Mouse (Mus musculus) MEL (cell line): ENCODE measurements at regions not wholly inside any gene's neighbourhood (a gene's known extent, or its start where the extent isn't known, plus 50 kb on each side); places are given as distances from the start of the nearest gene placed in this dataset.

ENCODE experiments used
- DNase-seq: peaks from one replicate; pipeline ENCODE4 v3.0.0; 2011; ENCODE audit warnings: low read depth, low spot score
- H3K27ac ChIP-seq: 2 replicates; pipeline ENCODE4 v1.5.1; 2012; ENCODE audit warnings: low read depth, mild to moderate bottlenecking, control low read depth, low read length, moderate library complexity; ENCODE audit not compliant: control insufficient read depth
- H3K27me3 ChIP-seq, 2 experiments: fragments of 150-350 bp in 1 of 2; sonication (generic) in 1 of 2; 2 replicates each; pipeline ENCODE4 v1.6.1; 2012; ENCODE audit warnings: low read length in 2 of 2, mild to moderate bottlenecking in 2 of 2, improper control_type of control experiment in 1 of 2, moderate library complexity in 1 of 2; ENCODE audit not compliant: insufficient read depth in 2 of 2, control insufficient read depth in 1 of 2
- H3K36me3 ChIP-seq, 2 experiments: 2 replicates each; pipeline ENCODE4 v1.6.1; 2012 to 2014; ENCODE audit warnings: low read length in 2 of 2, improper control_type of control experiment in 1 of 2, inconsistent platforms in 1 of 2, mild to moderate bottlenecking in 1 of 2; ENCODE audit not compliant: insufficient read depth in 2 of 2, control insufficient read depth in 1 of 2
- H3K4me1 ChIP-seq, 2 experiments: fragments of 150-350 bp in 1 of 2; sonication (generic) in 1 of 2; 2 replicates each; pipeline ENCODE4 v1.6.1; 2012; ENCODE audit warnings: low read length in 2 of 2, improper control_type of control experiment in 1 of 2, mild to moderate bottlenecking in 1 of 2; ENCODE audit not compliant: insufficient read depth in 2 of 2, control insufficient read depth in 1 of 2
- H3K4me3 ChIP-seq, 2 experiments: fragments of 150-350 bp in 1 of 2; sonication (generic) in 1 of 2; 2 replicates each; pipeline ENCODE4 v1.5.1; 2012; ENCODE audit warnings: low read depth in 2 of 2, low read length in 2 of 2, mild to moderate bottlenecking in 2 of 2, moderate library complexity in 2 of 2, control low read depth in 1 of 2, improper control_type of control experiment in 1 of 2; ENCODE audit not compliant: control insufficient read depth in 1 of 2, insufficient read depth in 1 of 2
- H3K79me2 ChIP-seq: 2 replicates; pipeline ENCODE4 v1.6.1; 2012; ENCODE audit warnings: mild to moderate bottlenecking, low read length, moderate library complexity; ENCODE audit not compliant: control insufficient read depth, poor library complexity, insufficient read depth
- H3K9ac ChIP-seq: 2 replicates; pipeline ENCODE4 v1.6.1; 2012; ENCODE audit warnings: low read depth, mild to moderate bottlenecking, control low read depth, low read length, moderate library complexity; ENCODE audit not compliant: control insufficient read depth, poor library complexity, severe bottlenecking
- H3K9me3 ChIP-seq: fragments of 150-350 bp; sonication (generic); replicated peaks from 2 replicates; pipeline ENCODE4 v1.6.1; 2012; ENCODE audit warnings: mild to moderate bottlenecking, low read length, improper control_type of control experiment, moderate library complexity; ENCODE audit not compliant: insufficient read depth
- CTCF ChIP-seq, 3 experiments: IDR thresholded peaks in 2 of 3; conservative IDR thresholded peaks in 1 of 3; 2 replicates each; pipeline ENCODE4 v1.5.1; 2011 to 2012; ENCODE audit warnings: low read length in 3 of 3, low read depth in 2 of 3, mild to moderate bottlenecking in 2 of 3, improper control_type of control experiment in 1 of 3, inconsistent platforms in 1 of 3, mixed read lengths in 1 of 3, moderate library complexity in 1 of 3; ENCODE audit not compliant: control insufficient read depth in 1 of 3, insufficient read depth in 1 of 3, poor library complexity in 1 of 3, severe bottlenecking in 1 of 3
- ETS1 ChIP-seq: IDR thresholded peaks from 2 replicates; pipeline ENCODE4 v1.6.1; 2012; ENCODE audit warnings: low read depth, mild to moderate bottlenecking, inconsistent platforms, low read length, improper control_type of control experiment, moderate library complexity
- GABPA ChIP-seq: IDR thresholded peaks from 2 replicates; pipeline ENCODE4 v1.6.1; 2012; ENCODE audit warnings: low read depth, mild to moderate bottlenecking, inconsistent platforms, low read length, improper control_type of control experiment, moderate library complexity
- GATA1 ChIP-seq: IDR thresholded peaks from 2 replicates; pipeline ENCODE4 v1.6.1; 2011; ENCODE audit warnings: low read depth, low read length, improper control_type of control experiment
- JUND ChIP-seq: IDR thresholded peaks from 2 replicates; pipeline ENCODE4 v1.6.1; 2011; ENCODE audit warnings: low read depth, mild to moderate bottlenecking, improper control_type of control experiment, low read length
- KAT2A ChIP-seq: conservative IDR thresholded peaks from 2 replicates; pipeline ENCODE4 v1.6.1; 2012; ENCODE audit warnings: low read depth, low read length, improper control_type of control experiment, inconsistent platforms
- MEF2A ChIP-seq: IDR thresholded peaks from 2 replicates; pipeline ENCODE4 v1.6.1; 2014; ENCODE audit warnings: low read depth, mild to moderate bottlenecking, inconsistent platforms, low read length, improper control_type of control experiment; ENCODE audit not compliant: poor library complexity, insufficient replicate concordance, severe bottlenecking; ENCODE audit errors: extremely low read depth
- MXI1 ChIP-seq: IDR thresholded peaks from 2 replicates; pipeline ENCODE4 v1.6.1; 2011; ENCODE audit warnings: mild to moderate bottlenecking, low read depth, low read length, improper control_type of control experiment
- MYC ChIP-seq: IDR thresholded peaks from 2 replicates; pipeline ENCODE4 v1.6.1; 2011; ENCODE audit warnings: low read depth, mild to moderate bottlenecking, low read length, improper control_type of control experiment, moderate library complexity
- NELFE ChIP-seq: IDR thresholded peaks from 2 replicates; pipeline ENCODE4 v1.6.1; 2011; ENCODE audit warnings: low read depth, low read length, improper control_type of control experiment
- POLR2A ChIP-seq, 2 experiments: IDR thresholded peaks; 2 replicates each; pipeline ENCODE4 v1.6.1; 2011 to 2012; ENCODE audit warnings: low read length in 2 of 2, mild to moderate bottlenecking in 2 of 2, control low read depth in 1 of 2, improper control_type of control experiment in 1 of 2, low read depth in 1 of 2, moderate library complexity in 1 of 2; ENCODE audit not compliant: control insufficient read depth in 1 of 2, insufficient read depth in 1 of 2, poor library complexity in 1 of 2
- POLR2AphosphoS5 ChIP-seq: IDR thresholded peaks from 2 replicates; pipeline ENCODE4 v1.6.1; 2012; ENCODE audit warnings: low read depth, borderline replicate concordance, mild to moderate bottlenecking, inconsistent platforms, low read length, moderate library complexity, mixed read lengths
- RAD21 ChIP-seq: IDR thresholded peaks from 2 replicates; pipeline ENCODE4 v1.6.1; 2011; ENCODE audit warnings: mild to moderate bottlenecking, low read depth, low read length, improper control_type of control experiment
- RCOR1 ChIP-seq: IDR thresholded peaks from 2 replicates; pipeline ENCODE4 v1.6.1; 2012; ENCODE audit warnings: low read depth, mild to moderate bottlenecking, inconsistent platforms, low read length, improper control_type of control experiment
- TBP ChIP-seq: IDR thresholded peaks from 2 replicates; pipeline ENCODE4 v1.8.0; 2011; ENCODE audit warnings: low read depth, low read length, improper control_type of control experiment
- UBTF ChIP-seq: IDR thresholded peaks from 2 replicates; pipeline ENCODE4 v1.6.1; 2012; ENCODE audit warnings: low read depth, mild to moderate bottlenecking, inconsistent platforms, low read length, improper control_type of control experiment, moderate library complexity, borderline replicate concordance; ENCODE audit not compliant: insufficient read depth
- ZMIZ1 ChIP-seq: IDR thresholded peaks from 2 replicates; pipeline ENCODE4 v1.6.1; 2012; ENCODE audit warnings: low read depth, mild to moderate bottlenecking, inconsistent platforms, low read length, improper control_type of control experiment, moderate library complexity

DNA sequence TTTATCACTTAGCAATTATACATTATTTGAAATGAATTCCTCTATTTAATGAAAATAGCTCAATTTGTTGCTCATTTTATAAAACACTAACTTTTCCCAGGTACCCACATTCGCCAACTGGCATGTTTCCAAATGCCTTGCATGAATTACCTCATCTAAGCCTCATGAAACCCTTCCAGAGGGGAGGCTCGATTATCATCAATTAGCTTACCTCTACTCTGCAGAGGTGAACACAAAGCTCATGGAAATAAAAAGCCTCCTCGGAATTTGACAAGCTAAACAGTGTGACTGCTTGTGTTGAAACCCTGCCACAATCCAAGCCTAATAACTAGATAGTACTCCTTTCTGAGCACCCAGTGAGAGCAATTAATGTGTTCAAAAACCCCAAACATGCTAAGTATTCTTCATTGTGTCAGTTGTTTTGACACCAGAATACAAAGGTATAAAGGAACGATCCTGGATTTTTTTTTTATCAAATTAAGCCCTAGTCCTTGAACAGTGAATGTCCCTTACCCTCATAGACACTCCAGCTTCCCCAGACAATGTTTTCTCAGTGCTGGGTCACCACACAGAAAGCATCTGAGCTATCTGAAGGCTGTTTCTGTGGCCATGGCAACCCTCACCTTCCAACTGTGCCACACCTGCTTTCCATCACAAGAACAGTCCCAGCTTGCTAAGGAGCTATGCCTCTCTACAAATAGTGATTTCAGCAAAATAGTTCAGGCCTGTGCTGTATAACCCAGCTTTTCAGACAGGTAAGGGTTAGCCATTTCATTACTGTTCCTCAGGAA lies 530.4 kb downstream of the Rapgef2 start:
- H3K9ac ChIP-seq: no peak overlapping the region
- DNase-seq: no peak

DNA sequence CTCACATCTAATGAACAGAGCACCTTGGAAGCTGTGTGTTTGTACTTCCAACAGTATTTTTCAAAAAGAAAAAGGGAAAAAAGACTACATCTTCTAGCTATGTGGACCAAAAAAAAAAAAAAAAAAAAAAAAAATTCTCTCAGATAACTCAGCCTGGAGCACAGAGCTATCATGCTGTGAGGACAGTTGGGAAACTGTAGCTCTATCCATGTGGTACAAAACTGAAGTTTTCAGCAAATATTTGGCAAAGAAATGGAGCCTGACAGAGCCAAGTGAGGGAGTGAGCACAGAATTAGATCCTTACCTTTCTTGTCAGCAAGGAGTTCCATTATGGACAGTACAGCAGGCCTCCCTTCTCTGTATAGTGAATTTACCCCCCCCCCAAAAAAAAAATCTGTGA lies 550.2 kb downstream of the Rapgef2 start:
- Histone ChIP-seq H3K9ac (no peak overlapping the region), H3K4me3 (no peak overlapping the region)
- TF ChIP-seq POLR2A (IDR thresholded peaks at IDR 0.05; ENCODE audit: control insufficient read depth in 1 of 2, insufficient read depth in 1 of 2, low read depth in 1 of 2, low read length in 2 of 2, poor library complexity in 1 of 2) (no peak), ETS1 (no peak), JUND (no peak), CTCF (IDR thresholded peaks at IDR 0.05 in 2 of 3, conservative IDR thresholded peaks at IDR 0.05 in 1 of 3; ENCODE audit: control insufficient read depth in 1 of 3, insufficient read depth in 1 of 3, low read depth in 2 of 3, low read length in 3 of 3, poor library complexity in 1 of 3, severe bottlenecking in 1 of 3) (no peak), MEF2A (no peak), RCOR1 (no peak)

More for the DNA sequence above, 530.4 kb downstream of the Rapgef2 start:
- no peaks in the 10 kb centered on the region for H3K9me3 ChIP-seq
- no peak for TF ChIP-seq POLR2A (IDR thresholded peaks at IDR 0.05; ENCODE audit: control insufficient read depth in 1 of 2, insufficient read depth in 1 of 2, low read depth in 1 of 2, low read length in 2 of 2, poor library complexity in 1 of 2)
- no peak for TF ChIP-seq MYC
- no peak for TF ChIP-seq GABPA
- TF ChIP-seq ZMIZ1: no peak
- no peak for TF ChIP-seq KAT2A
- no peak for TF ChIP-seq TBP
- no peak for TF ChIP-seq RAD21
- TF ChIP-seq NELFE: no peak
- no peak for TF ChIP-seq UBTF
- TF ChIP-seq GATA1: no peak
- no peak for TF ChIP-seq POLR2AphosphoS5
- no peak for TF ChIP-seq CTCF (IDR thresholded peaks at IDR 0.05 in 2 of 3, conservative IDR thresholded peaks at IDR 0.05 in 1 of 3; ENCODE audit: control insufficient read depth in 1 of 3, insufficient read depth in 1 of 3, low read depth in 2 of 3, low read length in 3 of 3, poor library complexity in 1 of 3, severe bottlenecking in 1 of 3)
- TF ChIP-seq MXI1: no peak
- H3K4me1 ChIP-seq: no peaks in the 10 kb centered on the region
- H3K27me3 ChIP-seq: no peaks in the 10 kb centered on the region
- H3K36me3 ChIP-seq: no peaks in the 10 kb centered on the region
- no peaks in the 10 kb centered on the region for H3K79me2 ChIP-seq
- H3K4me3 ChIP-seq: no peak overlapping the region
- H3K27ac ChIP-seq: no peak overlapping the region

More for the DNA sequence above, 550.2 kb downstream of the Rapgef2 start:
- Histone ChIP-seq H3K36me3 (no peaks in the 10 kb centered on the region), H3K27ac (no peak overlapping the region), H3K27me3 (no peaks in the 10 kb centered on the region), H3K9me3 (no peaks in the 10 kb centered on the region), H3K79me2 (no peaks in the 10 kb centered on the region), H3K4me1 (no peaks in the 10 kb centered on the region)
- DNase-seq: no peak
